Mouse (Mus musculus) left cerebral cortex, postnatal 10 days (tissue): ENCODE data around the gene Asb13. TPM values are rescaled to one million over a fixed set of nuclear protein-coding genes. Genes with fewer than 3 reads are reported as not detected.

Experiments used
- DNase-seq, 2 experiments: peaks; one replicate each; pipeline ENCODE4 v3.0.0; 2021 to 2022; ENCODE audit warnings: low spot score in 2 of 2, mixed read lengths in 1 of 2; ENCODE audit errors: extremely low spot score in 1 of 2
- intact Hi-C: fragments of 180-260 bp; cut with DNase I; formaldehyde crosslinking; loops from one replicate; pipeline ENCODE4 v1.15.1; 2025
- total RNA-seq, 2 experiments: library from RNA; stranded (reverse); gene quantifications; 2 replicates each; pipeline ENCODE4 v1.2.3; 2021

Gene Asb13
- 10 to 100 TPM; 29.4 to 32.2 TPM for total RNA-seq

DNA sequence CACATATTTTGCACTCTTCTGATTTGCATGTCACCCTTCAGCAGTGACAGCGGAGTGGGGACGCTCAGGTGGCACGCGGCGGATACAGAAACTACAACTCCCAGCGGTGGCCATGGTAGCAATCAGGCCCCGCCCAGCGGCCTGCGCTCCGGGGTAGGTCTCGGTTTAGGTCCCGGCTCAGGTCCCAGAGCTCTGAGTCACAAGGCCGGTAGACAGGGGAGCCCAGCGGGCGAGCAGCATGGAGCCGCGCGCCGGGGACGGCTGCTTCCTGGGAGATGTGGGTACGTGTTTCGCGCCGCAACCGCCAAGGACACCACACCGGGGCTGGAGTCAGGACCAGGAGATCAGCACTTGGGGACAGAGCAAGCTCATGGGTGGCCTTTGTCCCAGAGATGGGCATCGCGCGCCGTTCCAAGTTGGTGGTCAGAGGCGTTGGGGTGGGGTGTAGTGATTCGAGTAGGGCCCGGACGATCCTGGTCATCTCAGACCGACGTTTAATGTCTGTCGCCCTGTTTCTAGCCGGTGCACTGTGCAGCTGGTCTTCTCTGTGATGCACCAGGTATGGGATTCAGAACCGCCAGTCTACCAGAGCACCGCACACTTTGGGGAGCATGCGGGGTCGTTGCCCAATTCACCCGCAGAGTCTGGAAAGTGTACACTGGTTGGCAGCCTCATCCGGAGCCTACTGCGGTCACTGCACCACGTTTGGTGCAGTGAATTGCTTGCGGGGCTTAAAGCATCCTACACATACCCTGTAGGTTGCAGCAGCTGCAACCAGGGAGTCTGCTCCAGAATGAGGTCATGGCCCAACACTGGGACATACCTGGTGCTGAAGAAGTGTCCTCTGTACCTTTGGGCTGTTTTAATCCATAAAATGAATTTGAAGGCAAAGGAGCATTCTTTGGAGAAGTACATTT lies at the start of gene Asb13:
Asb13 (plus strand) TSS at position 138 of the 917 bp plus-strand sequence.
- peak; percentile 54 to 85 for DNase-seq
- intact Hi-C loops: no loop called here

DNA sequence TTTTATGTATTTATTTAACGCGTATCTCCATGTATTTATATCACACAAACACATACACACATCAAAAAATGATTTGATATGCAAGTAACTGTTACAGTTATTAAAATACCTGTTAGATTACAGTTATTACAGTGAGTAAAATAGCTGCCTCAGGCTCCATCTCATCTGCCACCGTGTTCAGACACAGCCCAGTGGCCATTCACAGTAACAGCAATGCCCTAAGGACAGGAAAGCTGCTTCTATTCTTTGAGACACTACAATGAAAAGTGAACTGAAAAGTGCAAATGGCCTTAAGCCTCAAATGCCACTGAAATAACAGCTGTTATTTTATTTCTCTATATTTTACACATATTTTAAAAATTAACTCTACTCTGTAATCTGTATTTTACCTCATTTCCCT lies 43.0 kb upstream of the Asb13 start:
- intact Hi-C loops: loop anchor here (5.0 kb wide), 1 partner anchor 33 kb away; no protein-coding TSS in a partner anchor
- DNase-seq: no peak

DNA sequence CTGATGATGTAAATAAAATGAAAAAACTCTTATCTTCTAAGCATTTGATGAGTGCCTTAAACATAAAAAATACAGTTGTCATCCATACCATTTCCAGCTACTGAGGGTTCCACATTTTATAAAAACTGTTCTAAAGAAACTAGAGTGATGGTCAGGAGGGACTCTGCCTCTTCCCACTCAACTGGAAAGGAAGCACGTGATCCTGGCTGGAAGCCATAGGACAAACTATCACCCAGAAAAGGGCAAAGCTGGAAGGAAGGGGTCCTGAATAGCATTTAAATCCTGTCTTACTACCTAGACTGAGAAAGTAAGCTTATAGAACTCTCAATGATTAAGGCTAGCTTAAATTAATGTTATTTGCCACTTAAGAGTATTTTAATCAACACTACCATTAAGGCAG lies 39.5 kb upstream of the Asb13 start:
- DNase-seq: no peak
- intact Hi-C loops: loop anchor here (5.0 kb wide), 1 partner anchor 37 kb away; no protein-coding TSS in a partner anchor

GRCm38 (mm10) chr13:3596232-3596631 lies 37.6 kb upstream of the Asb13 start:
- intact Hi-C loops: no loop called here
- no peak for DNase-seq

DNA sequence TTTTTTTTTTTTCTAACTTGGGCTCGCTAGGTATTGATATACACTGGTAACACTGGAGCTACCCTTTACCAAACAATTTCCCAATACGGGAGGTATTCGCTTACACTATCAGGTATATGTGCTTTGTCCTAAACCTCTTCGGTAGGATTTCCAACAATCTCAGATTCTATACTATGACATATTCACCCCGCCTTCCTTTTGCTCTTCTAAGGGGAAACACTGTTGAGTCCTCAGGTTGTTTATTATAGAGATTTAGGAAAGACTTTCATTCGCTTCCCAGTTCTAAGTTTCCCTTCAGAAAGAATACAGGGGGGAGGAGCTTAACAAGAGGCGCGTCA lies 24.1 kb upstream of the Asb13 start:
- intact Hi-C loops: no loop called here
- DNase-seq: no peak

DNA sequence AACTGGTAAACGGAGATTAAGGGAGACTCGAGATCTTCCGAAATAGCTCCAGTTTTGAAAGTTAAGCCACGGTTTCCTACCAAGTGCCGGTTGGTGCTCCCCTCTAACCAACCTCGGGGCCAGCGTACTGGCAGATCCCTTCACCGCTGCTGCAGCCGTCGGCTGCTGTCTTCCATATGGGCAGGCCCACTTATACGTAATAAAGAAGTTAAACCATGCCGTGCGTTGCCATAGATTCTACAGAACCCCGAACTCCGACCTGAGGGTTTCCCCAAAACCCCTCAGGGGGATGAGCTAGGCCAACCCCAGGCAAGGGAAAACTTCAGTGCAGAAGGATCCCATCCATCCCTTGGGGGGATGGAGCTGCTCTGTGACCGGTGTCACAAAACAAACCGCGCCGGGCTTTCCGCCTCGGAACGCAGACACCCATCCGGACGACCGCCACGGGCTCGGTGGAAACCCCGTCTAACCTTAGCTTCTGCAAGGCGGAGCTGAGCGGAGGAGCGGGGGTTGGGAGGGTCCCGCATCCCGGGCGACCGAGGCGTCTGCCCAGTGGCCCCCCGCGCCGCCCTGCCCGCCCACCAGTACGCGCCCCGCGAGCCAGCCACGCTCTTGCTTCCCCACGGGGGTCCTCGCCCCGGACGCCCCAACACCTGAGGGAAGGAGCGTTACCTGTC lies 23.6 kb upstream of the Asb13 start:
- intact Hi-C loops: no loop called here
- DNase-seq: peak; percentile 21 to 76

- peak; percentile 99 for DNase-seq
- intact Hi-C loops: no loop called here
Observed at GRCm38 (mm10) chr13:3610795-3611438, 22.9 kb upstream of the Asb13 start, which contains the start of gene Fam208b. Fam208b (minus strand) TSS chr13:3611108.

- intact Hi-C loops: no loop called here
- no peak for DNase-seq
Observed at GRCm38 (mm10) chr13:3627139-3627538, 6.7 kb upstream of the Asb13 start.

GRCm38 (mm10) chr13:3628102-3628501 lies 5.7 kb upstream of the Asb13 start:
- intact Hi-C loops: no loop called here
- DNase-seq: no peak

DNA sequence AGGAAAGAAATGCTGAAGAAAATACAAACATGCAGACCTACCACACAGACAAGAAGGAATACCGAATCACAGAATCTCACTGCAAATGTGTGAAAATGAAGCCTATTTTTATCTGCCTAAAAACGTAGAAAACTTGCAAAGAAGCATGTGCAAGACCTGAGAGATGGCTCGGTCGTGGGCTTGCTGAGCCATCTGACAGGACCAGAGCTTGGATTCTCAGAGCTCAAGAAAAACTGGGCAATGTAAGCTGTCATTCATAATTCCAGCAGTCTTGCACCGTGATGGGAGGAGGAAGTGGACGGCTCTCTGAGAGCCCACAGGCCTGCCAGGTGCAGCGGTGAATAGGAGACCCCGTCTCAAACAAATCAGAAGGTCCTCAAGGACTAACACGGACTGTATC lies 1.3 kb upstream of the Asb13 start:
- intact Hi-C loops: no loop called here
- no peak for DNase-seq

DNA sequence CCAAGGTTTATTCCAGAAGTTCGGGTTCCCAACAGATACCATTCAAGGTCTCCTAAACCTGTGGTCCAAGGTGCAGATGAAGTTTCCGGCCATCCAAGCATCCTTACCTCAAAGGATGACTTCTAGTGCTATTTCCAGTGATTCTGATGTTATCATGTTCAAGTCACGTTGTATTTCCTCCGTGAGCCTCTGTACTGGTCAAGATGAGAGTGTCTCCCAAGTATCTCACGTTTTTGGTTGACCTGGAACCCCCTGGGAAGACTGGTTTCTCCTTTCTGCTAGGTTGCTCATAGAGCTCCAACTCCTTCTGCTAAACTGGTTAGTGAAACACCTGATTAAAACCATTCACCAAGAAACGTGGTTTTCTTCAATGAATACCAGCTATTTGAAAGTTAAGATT lies 701 bp upstream of the Asb13 start:
- no peak for DNase-seq
- intact Hi-C loops: no loop called here

DNA sequence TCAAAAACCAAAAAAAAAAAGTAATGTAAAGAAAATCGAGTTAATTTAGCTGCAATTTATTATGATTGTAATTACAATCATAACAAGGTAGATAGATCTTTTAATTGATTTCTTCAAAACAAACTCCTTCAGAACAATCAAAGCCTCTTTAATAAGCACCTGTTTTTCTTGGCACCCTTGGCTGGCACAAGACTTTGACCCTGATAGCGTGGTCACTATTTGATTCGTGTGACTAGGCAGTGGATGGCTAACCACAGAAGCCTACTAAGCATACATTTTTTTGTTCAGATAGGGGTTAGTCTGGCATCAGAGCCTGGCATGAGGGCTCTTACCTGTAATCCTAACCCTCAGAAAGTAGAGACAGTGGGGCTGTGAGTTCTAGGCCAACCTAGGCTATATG lies 1.2 kb downstream of the Asb13 start:
- no peak for DNase-seq
- intact Hi-C loops: no loop called here

GRCm38 (mm10) chr13:3636797-3637196 lies 3.0 kb downstream of the Asb13 start:
- intact Hi-C loops: no loop called here
- no peak for DNase-seq

GRCm38 (mm10) chr13:3642049-3642448 lies 8.2 kb downstream of the Asb13 start:
- DNase-seq: peak in 1 of 2 experiments; percentile 49
- intact Hi-C loops: no loop called here

DNA sequence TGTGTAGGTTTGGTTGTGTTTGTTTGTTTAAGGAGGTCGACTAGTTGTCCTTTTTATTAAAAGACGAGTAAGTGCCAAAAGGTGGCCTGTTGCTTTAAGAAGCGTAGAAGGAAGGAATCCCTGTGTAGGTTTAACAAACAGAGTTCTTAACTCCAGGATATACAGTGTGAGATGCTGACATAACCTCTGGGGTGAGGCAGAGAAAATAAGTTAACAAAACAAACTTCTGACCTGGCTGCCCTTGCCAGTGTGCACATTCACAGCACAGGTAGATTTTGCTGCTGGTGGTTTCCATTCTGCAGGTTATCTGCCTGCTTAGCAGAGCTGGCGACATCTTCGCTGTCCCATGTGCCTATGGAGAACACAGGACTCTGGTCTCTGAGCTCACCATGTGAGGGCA lies 8.7 kb downstream of the Asb13 start:
- DNase-seq: no peak
- intact Hi-C loops: no loop called here

DNA sequence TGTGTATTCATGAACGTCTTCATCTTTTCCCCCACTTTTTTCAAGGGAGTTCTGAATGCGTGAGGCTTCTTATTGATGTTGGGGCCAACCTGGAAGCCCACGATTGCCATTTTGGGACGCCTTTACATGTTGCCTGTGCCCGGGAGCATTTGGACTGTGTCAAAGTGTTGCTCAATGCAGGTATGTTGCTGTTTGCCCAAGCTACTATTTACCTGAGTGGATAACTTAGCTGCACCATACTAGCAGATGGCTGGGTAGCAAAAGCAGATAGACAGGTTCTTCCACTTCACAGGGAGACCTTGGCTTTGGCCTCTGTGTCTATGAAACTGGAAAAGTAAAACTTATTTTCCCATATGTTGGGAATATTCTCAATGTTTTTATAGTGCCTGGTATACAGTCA lies 11.0 kb downstream of the Asb13 start:
- intact Hi-C loops: no loop called here

DNA sequence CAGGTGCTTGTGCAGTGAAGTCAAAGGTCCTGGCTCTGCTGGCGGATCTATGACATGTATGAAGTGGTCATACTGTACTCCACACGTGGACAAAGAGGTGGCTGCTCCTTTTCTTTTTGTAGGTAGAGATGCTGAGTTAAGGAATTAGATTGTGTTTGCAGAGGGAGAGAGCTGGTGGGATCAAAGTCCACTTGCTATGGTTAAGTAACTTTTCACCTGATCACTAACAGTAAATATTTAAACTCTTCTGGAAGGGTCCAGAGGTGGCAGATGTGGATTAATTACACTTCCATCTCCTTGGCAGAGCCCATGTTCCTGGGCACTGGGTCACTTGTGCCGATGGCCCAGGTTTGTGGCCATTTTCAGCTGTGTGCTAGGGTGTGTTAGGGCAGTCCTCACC lies 12.1 kb downstream of the Asb13 start:
- no peak for DNase-seq
- intact Hi-C loops: no loop called here

More for the DNA sequence above, 11.0 kb downstream of the Asb13 start:
- no peak for DNase-seq

DNA sequence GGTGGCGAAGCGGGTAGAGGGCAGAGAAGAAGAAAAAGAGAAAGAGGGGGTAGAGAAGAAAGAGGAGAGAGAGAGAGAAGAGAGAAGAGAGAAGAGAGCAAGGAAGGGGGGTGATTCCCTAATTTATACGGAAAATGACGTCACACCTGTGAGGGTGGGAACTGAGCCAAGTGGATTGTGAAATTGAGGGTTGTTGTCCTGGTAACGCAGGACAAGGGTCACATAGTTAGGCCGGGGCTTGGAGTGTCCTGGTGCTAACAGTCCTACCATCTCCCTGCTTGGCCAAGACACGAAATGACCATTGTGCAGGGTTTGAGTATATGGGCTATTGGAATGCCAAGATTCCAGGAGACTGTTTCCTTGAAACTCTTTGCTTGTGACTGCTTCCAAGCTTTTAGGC lies 12.7 kb downstream of the Asb13 start:
- intact Hi-C loops: no loop called here
- DNase-seq: no peak

GRCm38 (mm10) chr13:3650569-3650968 lies 16.7 kb downstream of the Asb13 start:
- intact Hi-C loops: no loop called here
- DNase-seq: peak in 1 of 2 experiments; percentile 45

DNA sequence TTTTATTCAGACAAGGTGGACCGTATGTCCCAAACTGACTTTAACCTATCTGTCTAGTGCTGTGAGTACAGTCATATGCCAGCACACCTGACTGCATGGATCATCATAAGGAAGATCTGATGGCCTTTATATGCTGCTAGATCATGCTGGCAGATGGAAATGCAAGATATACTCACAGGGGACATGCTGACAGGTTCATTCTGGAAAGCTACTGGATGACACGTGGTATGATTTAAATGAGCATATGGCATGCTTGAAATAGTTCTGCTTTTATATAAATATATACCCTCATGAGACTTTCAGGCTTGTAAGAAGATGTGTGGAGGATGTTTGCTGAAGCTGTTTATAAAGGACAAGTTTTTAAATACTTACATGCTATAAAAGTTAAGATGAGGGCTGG lies 20.6 kb downstream of the Asb13 start:
- intact Hi-C loops: no loop called here
- DNase-seq: peak in 1 of 2 experiments; percentile 38
